Mouse (Mus musculus) embryonic facial prominence, embryonic 15.5 days (tissue): ENCODE measurements around the gene Pmvk. TPM values are rescaled to one million over a fixed set of nuclear protein-coding genes. Genes with fewer than 3 reads are reported as not detected.

Experiments
- ATAC-seq: fragments of 200-750 bp; cut with Nextera tagmentation; 2 replicates; pipeline ENCODE4 v1.8.0; 2017; ENCODE audit warnings: low read depth, moderate TSS enrichment; ENCODE audit not compliant: insufficient number of reproducible peaks, low FRiP score, low TSS enrichment
- H3K27ac ChIP-seq: fragments of 300-500 bp; sonication (generic); replicated peaks from 2 replicates; pipeline ENCODE4 v1.5.1; 2015; ENCODE audit warnings: mild to moderate bottlenecking, inconsistent platforms
- H3K27me3 ChIP-seq: fragments of 300-500 bp; sonication (generic); 2 replicates; pipeline ENCODE4 v1.6.1; 2015; ENCODE audit warnings: inconsistent platforms
- H3K36me3 ChIP-seq: fragments of 300-500 bp; sonication (generic); 2 replicates; pipeline ENCODE4 v1.6.1; 2015; ENCODE audit warnings: mild to moderate bottlenecking, inconsistent platforms
- H3K4me1 ChIP-seq: fragments of 300-500 bp; sonication (generic); 2 replicates; pipeline ENCODE4 v1.6.1; 2015; ENCODE audit warnings: inconsistent platforms
- H3K4me2 ChIP-seq: fragments of 300-500 bp; sonication (generic); replicated peaks from 2 replicates; pipeline ENCODE4 v1.6.1; 2015; ENCODE audit warnings: mild to moderate bottlenecking, inconsistent platforms
- H3K4me3 ChIP-seq: fragments of 300-500 bp; sonication (generic); replicated peaks from 2 replicates; pipeline ENCODE4 v1.5.1; 2015; ENCODE audit warnings: mild to moderate bottlenecking, inconsistent platforms
- H3K9ac ChIP-seq: fragments of 300-500 bp; sonication (generic); 2 replicates; pipeline ENCODE4 v1.6.1; 2015; ENCODE audit warnings: inconsistent platforms
- H3K9me3 ChIP-seq: fragments of 300-500 bp; sonication (generic); replicated peaks from 2 replicates; pipeline ENCODE4 v1.6.1; 2016; ENCODE audit warnings: inconsistent platforms
- WGBS: fragments of 180-500 bp; shearing (Covaris S2); methylation state at CpG from one replicate; pipeline ENCODE4 v1.1.7; 2015; 5-methylcytosine and 5-hydroxymethylcytosine counted together
- polyA plus RNA-seq: library from polyadenylated mRNA; unstranded; fragments of >200 nt; fragmentation: Nextera tagmentation; extraction: Ambion mirVana; gene quantifications from 2 replicates; pipeline ENCODE4 v1.2.1, GENCODE M21; 2015

Gene Pmvk
- polyA plus RNA-seq, 1 experiment from 2014 or later: 51.3 TPM

GRCm38 (mm10) chr3:89508041-89508440 is 53.7 kb downstream of the Pmvk start:
- ATAC-seq: 0 out of 2 replicates have a peak, but pooled peaks have one; percentile 12
- no peak overlapping the region for H3K9ac ChIP-seq
- 11% methylated on average over 9 of the region's 9 CpGs for WGBS

GRCm38 (mm10) chr3:89510979-89511378 is 56.6 kb downstream of the Pmvk start:
- no peaks in the 10 kb centered on the region for H3K9me3 ChIP-seq
- H3K4me1 ChIP-seq: peaks cover 27% of the 10 kb centered on the region
- H3K9ac ChIP-seq: no peak overlapping the region
- 18% methylated on average over 4 of the region's 4 CpGs for WGBS
- H3K27ac ChIP-seq: no peak overlapping the region
- no peak for ATAC-seq
- no peak overlapping the region for H3K4me2 ChIP-seq
- no peak overlapping the region for H3K4me3 ChIP-seq
- H3K27me3 ChIP-seq: peaks cover 30% of the 10 kb centered on the region
- H3K36me3 ChIP-seq: no peaks in the 10 kb centered on the region

More at GRCm38 (mm10) chr3:89508041-89508440, 53.7 kb downstream of the Pmvk start:
- no peak overlapping the region for H3K4me3 ChIP-seq
- H3K4me2 ChIP-seq: peak overlapping the region; percentile 24
- H3K9me3 ChIP-seq: no peaks in the 10 kb centered on the region
- peaks cover 30% of the 10 kb centered on the region for H3K27me3 ChIP-seq
- H3K27ac ChIP-seq: no peak overlapping the region
- H3K36me3 ChIP-seq: no peaks in the 10 kb centered on the region
- H3K4me1 ChIP-seq: peaks cover 27% of the 10 kb centered on the region

GRCm38 (mm10) chr3:89511400-89511799 is 57.1 kb downstream of the Pmvk start:
- H3K4me2 ChIP-seq: no peak overlapping the region
- no peak overlapping the region for H3K4me3 ChIP-seq
- WGBS: 17% methylated on average over 15 of the region's 15 CpGs
- peaks cover 27% of the 10 kb centered on the region for H3K4me1 ChIP-seq
- H3K9ac ChIP-seq: no peak overlapping the region
- H3K27ac ChIP-seq: no peak overlapping the region
- peaks cover 26% of the 10 kb centered on the region for H3K27me3 ChIP-seq
- H3K9me3 ChIP-seq: peaks cover 2% of the 10 kb centered on the region; the same call in 1 of the 2 replicates
- no peak for ATAC-seq
- no peaks in the 10 kb centered on the region for H3K36me3 ChIP-seq

- peaks cover 20% of the 10 kb centered on the region for H3K27me3 ChIP-seq
- ATAC-seq: no peak
Observed at GRCm38 (mm10) chr3:89512225-89512624, 57.9 kb downstream of the Pmvk start.

GRCm38 (mm10) chr3:89515444-89515843 is 61.1 kb downstream of the Pmvk start:
- no peak for ATAC-seq
- Histone ChIP-seq H3K27me3 (peaks cover 18% of the 10 kb centered on the region), H3K27ac (no peak overlapping the region), H3K36me3 (no peaks in the 10 kb centered on the region), H3K4me3 (no peak overlapping the region), H3K9me3 (peaks cover 6% of the 10 kb centered on the region; the same call in 1 of the 2 replicates), H3K4me2 (no peak overlapping the region), H3K9ac (no peak overlapping the region), H3K4me1 (peaks cover 19% of the 10 kb centered on the region)
- WGBS: 62% methylated on average over 11 of the region's 11 CpGs

More at GRCm38 (mm10) chr3:89512225-89512624, 57.9 kb downstream of the Pmvk start:
- WGBS: 88% methylated on average over 2 of the region's 2 CpGs
- Histone ChIP-seq H3K27ac (no peak overlapping the region), H3K9ac (no peak overlapping the region), H3K4me2 (no peak overlapping the region), H3K9me3 (peaks cover 6% of the 10 kb centered on the region; the same call in 1 of the 2 replicates), H3K36me3 (no peaks in the 10 kb centered on the region), H3K4me3 (no peak overlapping the region), H3K4me1 (peaks cover 26% of the 10 kb centered on the region)

GRCm38 (mm10) chr3:89516321-89516720 is 62.0 kb downstream of the Pmvk start:
- ATAC-seq: no peak
- Histone ChIP-seq H3K4me2 (no peak overlapping the region), H3K9ac (no peak overlapping the region), H3K36me3 (no peaks in the 10 kb centered on the region), H3K9me3 (peaks cover 6% of the 10 kb centered on the region; the same call in 1 of the 2 replicates), H3K27ac (no peak overlapping the region), H3K4me3 (no peak overlapping the region), H3K27me3 (peaks cover 10% of the 10 kb centered on the region), H3K4me1 (peaks cover 24% of the 10 kb centered on the region)
- 87% methylated on average over 5 of the region's 5 CpGs for WGBS

Other genes starting within 250 kb of the Pmvk start
- 47.1 and 59.7 TPM in 2 replicates for gene Thbs3, start 239.4 kb upstream of the Pmvk start, polyA plus RNA-seq
- gene Mtx1, start 227.5 kb upstream of the Pmvk start, polyA plus RNA-seq: 173 and 196 TPM in 2 replicates
- 4.0 and 10.2 TPM in 2 replicates for gene Muc1, start 225.5 kb upstream of the Pmvk start, polyA plus RNA-seq
- gene Krtcap2, start 208.6 kb upstream of the Pmvk start, polyA plus RNA-seq: 294 and 310 TPM in 2 replicates
- gene Trim46, start 208.2 kb upstream of the Pmvk start, polyA plus RNA-seq: 5.0 and 5.9 TPM in 2 replicates
- gene Dpm3, start 195.2 kb upstream of the Pmvk start, polyA plus RNA-seq: 150 and 173 TPM in 2 replicates
- gene Slc50a1, start 184.0 kb upstream of the Pmvk start, polyA plus RNA-seq: 71.8 and 72.2 TPM in 2 replicates
- 55.8 and 57.4 TPM in 2 replicates for gene Efna1, start 173.4 kb upstream of the Pmvk start, polyA plus RNA-seq
- gene Efna3, start 131.6 kb upstream of the Pmvk start, polyA plus RNA-seq: 42.3 and 47.2 TPM in 2 replicates
- 28.1 and 31.0 TPM in 2 replicates for gene Efna4, start 116.5 kb upstream of the Pmvk start, polyA plus RNA-seq
- gene Adam15, start 104.5 kb upstream of the Pmvk start, polyA plus RNA-seq: 93.2 and 96.1 TPM in 2 replicates
- gene Dcst2, start 92.6 kb upstream of the Pmvk start, polyA plus RNA-seq: 0.13 and 0.21 TPM in 2 replicates
- gene Dcst1, start 89.3 kb upstream of the Pmvk start, polyA plus RNA-seq: 0.46 and 0.64 TPM in 2 replicates
- 8.2 and 9.0 TPM in 2 replicates for gene Zbtb7b, start 59.8 kb upstream of the Pmvk start, polyA plus RNA-seq
- gene Lenep, start 51.7 kb upstream of the Pmvk start, polyA plus RNA-seq: 0.25 and 0.91 TPM in 2 replicates
- 28.5 and 34.6 TPM in 2 replicates for gene Flad1, start 42.7 kb upstream of the Pmvk start, polyA plus RNA-seq
- 342 and 356 TPM in 2 replicates for gene Cks1b, start 36.2 kb upstream of the Pmvk start, polyA plus RNA-seq
- gene Shc1, start 36.1 kb upstream of the Pmvk start, polyA plus RNA-seq: 110 and 113 TPM in 2 replicates
- gene Pygo2, start 24.3 kb upstream of the Pmvk start, polyA plus RNA-seq: 47.7 and 51.3 TPM in 2 replicates
- gene Pbxip1, start 17.8 kb upstream of the Pmvk start, polyA plus RNA-seq: 38.3 and 40.4 TPM in 2 replicates
- 2.7 and 4.3 TPM in 2 replicates for gene Kcnn3, start 65.6 kb downstream of the Pmvk start, polyA plus RNA-seq